Mouse (Mus musculus) layer of hippocampus, postnatal 25 days (tissue): Measurements from ENCODE around the gene Nrg3. TPM values are rescaled to one million over a fixed set of nuclear protein-coding genes. Genes with fewer than 3 reads are reported as not detected.
"Not testable (repeated sequence)": the region's sequence is repeated elsewhere in the genome, so short reads cannot be mapped to it uniquely, and the experiment has no call there.

Experiments used
- DNase-seq, 2 experiments: peaks; one replicate each; pipeline ENCODE4 v3.0.0; 2022; ENCODE audit warnings: mixed read lengths in 2 of 2, low spot score in 1 of 2; ENCODE audit errors: extremely low spot score in 1 of 2
- microRNA-seq, 2 experiments: library from miRNA; unstranded; fragments of <30 nt; microRNA quantifications; one replicate each; pipeline ENCODE4 v1.2.0; 2021
- total RNA-seq, 2 experiments: library from RNA; stranded (reverse); gene quantifications; 2 replicates each; pipeline ENCODE4 v1.2.3; 2021

Gene Nrg3
- total RNA-seq, 2 experiments from 2014 or later: 56.9 to 74.8 TPM

DNA sequence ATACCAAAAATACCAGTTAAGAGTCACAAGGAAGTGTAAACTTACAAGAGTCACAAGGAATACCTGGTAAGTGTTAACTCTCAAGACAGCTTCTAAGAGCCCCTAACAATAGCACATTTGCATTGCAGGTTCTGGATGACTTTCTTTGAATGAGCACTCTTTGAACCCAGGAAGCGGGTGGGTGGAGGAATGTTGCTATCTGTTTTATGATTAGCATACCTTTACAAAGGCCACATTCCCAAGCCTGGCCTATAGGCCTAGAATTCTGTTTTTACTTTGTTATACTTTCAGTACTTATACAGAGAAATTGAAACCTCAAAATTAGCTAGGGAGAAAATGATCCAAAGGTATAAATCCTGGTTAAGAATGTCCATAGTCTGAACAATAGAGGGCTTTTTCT lies 1150.0 kb downstream of the Nrg3 start:
- not testable (repeated sequence) for DNase-seq

DNA sequence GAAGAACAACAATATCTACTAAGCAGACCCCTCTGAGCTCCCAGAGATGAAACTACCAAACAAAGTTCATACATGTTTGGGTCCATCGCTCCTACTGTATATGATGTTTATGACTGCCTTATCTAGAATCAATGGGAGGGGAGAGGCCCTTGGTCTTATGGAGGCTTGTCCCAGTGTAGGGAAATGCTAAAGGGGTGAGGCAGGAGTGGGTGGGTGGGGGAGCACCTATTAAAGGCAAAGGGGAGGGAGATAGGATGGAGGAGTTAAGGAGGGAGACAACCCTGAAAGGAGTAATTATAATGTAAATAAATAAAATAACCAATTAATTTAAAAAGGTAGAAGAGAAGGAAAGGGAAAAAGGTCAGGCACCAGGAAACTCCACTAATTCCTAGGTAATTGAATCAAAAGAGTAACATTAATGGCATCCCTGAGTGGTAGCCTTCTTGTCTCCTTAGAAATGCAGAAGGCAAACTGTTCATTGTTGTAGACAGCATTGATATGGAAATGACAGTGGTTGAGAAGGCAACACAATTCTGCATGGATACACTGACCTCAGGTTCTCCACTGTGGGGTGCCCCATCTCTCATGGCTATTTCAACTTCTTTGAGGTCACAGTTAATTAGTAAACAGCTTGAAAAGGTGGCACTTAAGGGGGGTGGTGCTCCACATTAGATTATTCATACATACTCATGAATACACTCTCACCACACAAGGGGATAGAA lies 1152.1 kb downstream of the Nrg3 start:
- DNase-seq: no peak

Small RNA genes within 50 kb of the gene (microRNA-seq; reads per million reads assigned to microRNA genes)
- 0 reads per million in 2 experiments for gene Gm27332
